Mouse (Mus musculus): ENCODE measurements around the gene Ubac2. TPM values are rescaled to one million over a fixed set of nuclear protein-coding genes. Genes with fewer than 3 reads are reported as not detected.

Gene Ubac2
- polyA plus RNA-seq, 1 experiment, result 55.9 TPM

DNA sequence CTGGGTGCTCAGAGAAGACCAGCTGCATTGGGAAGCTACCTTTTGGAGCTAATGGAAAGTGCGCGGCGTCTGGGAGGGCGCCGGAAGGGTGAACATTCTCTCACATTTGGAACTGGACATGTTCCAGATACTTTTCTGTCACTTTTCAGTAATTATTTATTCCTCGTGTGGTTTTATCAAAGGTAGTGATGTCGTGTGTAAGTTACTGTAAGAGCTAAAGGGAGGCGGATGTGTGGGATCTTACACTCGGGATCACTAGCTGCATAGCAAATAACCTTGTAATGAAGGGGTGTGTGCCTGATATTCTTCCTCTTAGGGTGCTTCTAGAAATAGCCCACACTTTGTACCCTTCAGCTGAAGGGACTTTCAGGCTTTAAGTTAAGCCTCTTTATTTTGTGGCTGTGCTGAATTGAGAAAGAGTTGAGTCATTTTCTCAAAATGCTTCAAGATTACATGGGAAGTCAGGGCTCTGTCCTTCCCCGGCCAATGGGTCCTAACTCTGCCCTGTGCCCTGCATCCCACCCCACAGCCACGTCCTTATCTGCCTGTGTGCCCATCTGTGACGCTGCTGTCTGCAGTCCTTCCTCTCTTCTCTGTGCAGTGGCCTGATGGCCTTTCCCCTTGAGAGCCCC is 83.2 kb downstream of the Ubac2 start:
- Histone ChIP-seq H3K4me1 (peaks cover 88% of the 10 kb centered on the region), H3K27me3 (replicated peaks) (no peaks in the 10 kb centered on the region), H3K9me3 (no peaks in the 10 kb centered on the region), H3K36me3 (replicated peaks; ENCODE audit: low read length) (peaks cover 3% of the 10 kb centered on the region), H3K4me3 (replicated peaks) (peak overlapping the region; percentile 83)
- TF ChIP-seq FLI1 (IDR thresholded peaks at IDR 0.05; ENCODE audit: low read length) (no peak), GATA1 (IDR thresholded peaks at IDR 0.05; ENCODE audit: borderline replicate concordance, low read length) (no peak)

DNA sequence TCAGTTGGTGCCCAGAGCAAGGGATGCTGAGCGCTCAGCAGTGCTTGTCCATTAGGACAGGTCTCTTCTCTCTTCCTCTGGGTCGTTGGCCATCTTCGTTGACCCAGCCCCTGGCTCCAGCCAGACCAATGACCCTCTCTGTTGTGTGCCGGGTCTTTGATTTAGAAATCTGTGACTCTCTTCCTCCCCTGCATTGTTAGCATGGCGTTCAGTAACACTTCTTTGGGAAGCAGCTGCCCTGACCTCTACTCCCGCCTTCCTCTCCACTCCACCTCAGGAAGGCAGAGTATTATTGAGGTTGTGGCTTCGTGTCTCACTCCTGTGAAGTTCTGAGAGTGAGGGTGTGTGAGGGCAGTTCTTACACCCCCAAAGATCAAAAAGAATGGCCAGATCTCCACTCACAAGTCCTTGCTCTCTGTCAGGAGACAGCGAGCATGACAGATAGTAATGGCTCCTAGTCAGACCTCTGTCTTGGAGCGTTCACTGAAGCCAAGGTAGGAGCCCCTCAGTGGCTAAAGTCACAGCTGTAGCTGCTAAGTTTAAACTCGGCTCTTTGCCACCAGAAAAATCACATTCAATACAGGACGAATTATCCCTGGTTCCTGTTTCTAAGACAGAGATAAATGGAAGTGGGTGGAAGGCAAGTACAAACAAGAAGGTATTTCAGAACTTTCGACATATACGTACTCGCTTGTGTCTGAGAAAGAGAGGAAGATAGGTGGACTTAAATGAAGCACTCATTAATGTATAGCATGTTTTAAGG is 83.9 kb downstream of the Ubac2 start:
- H3K4me3 ChIP-seq (replicated peaks), result peak overlapping the region; percentile 83
- no peak for TF ChIP-seq GATA1 (IDR thresholded peaks at IDR 0.05; ENCODE audit: borderline replicate concordance, low read length)
- TF ChIP-seq FLI1 (IDR thresholded peaks at IDR 0.05; ENCODE audit: low read length), result no peak
- H3K9me3 ChIP-seq, result no peaks in the 10 kb centered on the region
- peaks cover 3% of the 10 kb centered on the region for H3K36me3 ChIP-seq (replicated peaks; ENCODE audit: low read length)
- peaks cover 86% of the 10 kb centered on the region for H3K4me1 ChIP-seq
- H3K27me3 ChIP-seq (replicated peaks), result no peaks in the 10 kb centered on the region

DNA sequence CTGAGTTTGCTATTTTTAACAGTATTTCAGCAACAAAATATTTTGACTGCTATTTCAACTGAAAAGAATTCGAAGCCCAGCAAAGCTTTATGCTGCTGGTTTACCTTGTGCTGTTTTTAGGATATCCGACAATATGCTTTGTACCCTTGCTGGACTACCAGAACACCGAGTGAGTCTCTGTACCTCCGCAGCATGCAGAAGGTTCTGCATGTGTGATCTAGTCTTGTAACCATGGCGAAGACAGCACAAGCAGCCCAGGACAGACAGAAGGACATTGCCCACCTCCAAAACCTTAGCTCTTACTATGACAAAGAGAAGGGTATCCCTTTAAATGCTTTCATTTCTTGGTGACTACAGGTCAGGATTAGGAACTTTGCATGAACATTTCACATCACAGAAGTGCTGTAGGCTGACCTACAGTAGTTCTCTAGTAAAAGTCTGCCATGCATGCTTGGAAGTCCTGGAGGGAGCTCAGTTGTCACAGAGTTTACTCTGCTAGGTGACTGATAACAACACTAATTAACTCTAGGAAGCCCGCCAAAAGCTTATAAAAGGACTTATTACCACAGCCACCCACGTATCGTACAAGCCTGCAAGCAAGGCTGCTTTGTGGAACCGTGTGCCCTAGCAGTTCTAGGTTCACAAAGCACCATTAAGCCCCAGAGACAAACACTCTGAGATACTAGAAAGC is 85.0 kb downstream of the Ubac2 start:
- Histone ChIP-seq H3K9me3 (no peaks in the 10 kb centered on the region), H3K4me3 (replicated peaks) (peak overlapping the region; percentile 47), H3K27me3 (replicated peaks) (no peaks in the 10 kb centered on the region), H3K36me3 (replicated peaks; ENCODE audit: low read length) (peaks cover 3% of the 10 kb centered on the region), H3K4me1 (peaks cover 77% of the 10 kb centered on the region)
- TF ChIP-seq GATA1 (IDR thresholded peaks at IDR 0.05; ENCODE audit: borderline replicate concordance, low read length) (no peak), FLI1 (IDR thresholded peaks at IDR 0.05; ENCODE audit: low read length) (no peak)

DNA sequence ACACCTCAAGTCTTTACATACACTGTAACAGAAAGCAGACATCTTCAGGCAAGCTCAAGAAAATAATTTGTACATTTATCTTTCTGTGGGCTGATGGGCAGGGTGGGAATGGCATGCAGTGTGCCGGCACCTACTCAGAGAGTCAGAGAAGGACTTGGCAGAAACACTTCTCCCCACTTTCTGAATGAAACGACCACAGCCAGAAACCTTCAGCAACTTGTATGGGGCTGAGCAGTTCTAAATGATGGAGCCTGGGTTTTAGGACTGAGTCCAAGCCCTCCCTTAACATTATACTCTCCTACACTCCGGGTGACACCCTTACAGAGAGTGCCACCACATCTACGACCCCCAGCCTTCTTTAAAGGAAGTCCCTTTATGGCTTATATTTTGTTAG is 85.5 kb downstream of the Ubac2 start:
- no peaks in the 10 kb centered on the region for H3K9me3 ChIP-seq
- H3K4me1 ChIP-seq, result peaks cover 73% of the 10 kb centered on the region
- peaks cover 4% of the 10 kb centered on the region for H3K36me3 ChIP-seq (replicated peaks; ENCODE audit: low read length)
- H3K27me3 ChIP-seq (replicated peaks), result no peaks in the 10 kb centered on the region
- no peak for TF ChIP-seq GATA1 (IDR thresholded peaks at IDR 0.05; ENCODE audit: borderline replicate concordance, low read length)
- no peak for TF ChIP-seq FLI1 (IDR thresholded peaks at IDR 0.05; ENCODE audit: low read length)
- H3K4me3 ChIP-seq (replicated peaks), result peak overlapping the region; percentile 59

DNA sequence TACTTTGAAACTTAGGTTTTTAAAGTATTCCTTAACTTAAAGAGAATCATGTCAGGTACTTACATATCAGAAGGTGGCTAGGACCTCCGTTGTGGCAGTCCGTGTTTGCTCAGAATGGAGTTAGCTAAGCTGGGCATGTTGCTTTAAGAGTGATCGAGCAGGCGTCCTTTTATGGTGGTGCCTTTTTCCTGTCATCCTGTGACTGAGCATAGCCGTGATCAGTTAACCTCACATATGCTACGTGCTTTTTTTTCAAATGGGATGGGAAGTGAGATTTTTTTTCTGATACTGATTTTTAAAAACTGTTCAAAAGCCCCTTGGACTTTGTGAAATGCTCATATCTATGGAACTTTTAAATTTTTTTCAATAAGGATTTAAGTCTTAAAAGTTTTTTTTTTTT is 86.6 kb downstream of the Ubac2 start, which contains the start of gene Gpr183:
TSS of gene Gpr183 (minus strand) at position 206 of the 400 bp plus-strand sequence.
- no peaks in the 10 kb centered on the region for H3K9me3 ChIP-seq
- no peaks in the 10 kb centered on the region for H3K27me3 ChIP-seq (replicated peaks)
- TF ChIP-seq GATA1 (IDR thresholded peaks at IDR 0.05; ENCODE audit: borderline replicate concordance, low read length) (no peak), FLI1 (IDR thresholded peaks at IDR 0.05; ENCODE audit: low read length) (no peak)
- peak within 1 kb of the TSS; percentile 70 for H3K4me3 ChIP-seq (replicated peaks)
- H3K36me3 ChIP-seq (replicated peaks; ENCODE audit: low read length), result peaks cover 5% of the 10 kb centered on the region
- peaks cover 69% of the 10 kb centered on the region for H3K4me1 ChIP-seq

DNA sequence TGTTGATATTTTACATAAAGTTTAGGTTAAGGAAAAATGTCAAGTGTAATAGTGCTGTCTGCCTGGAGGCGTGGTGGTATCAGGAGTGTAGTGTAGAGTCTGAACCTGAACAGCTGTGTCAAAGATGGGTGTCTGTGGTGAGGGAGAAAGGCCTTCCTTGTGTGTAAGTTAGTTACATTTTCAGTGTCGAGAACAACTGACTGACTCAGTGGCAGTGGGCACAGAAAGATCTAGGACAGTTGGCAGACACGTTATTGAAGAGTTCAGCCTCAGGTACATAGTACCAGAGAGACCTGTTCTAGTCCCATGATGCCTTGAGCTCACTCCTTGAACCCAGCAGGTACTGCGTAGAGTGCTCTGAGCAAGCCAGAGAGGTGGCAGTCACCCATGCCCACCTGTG is 87.0 kb downstream of the Ubac2 start:
- H3K4me3 ChIP-seq (replicated peaks), result no peak overlapping the region
- no peaks in the 10 kb centered on the region for H3K27me3 ChIP-seq (replicated peaks)
- peaks cover 5% of the 10 kb centered on the region for H3K36me3 ChIP-seq (replicated peaks; ENCODE audit: low read length)
- H3K9me3 ChIP-seq, result no peaks in the 10 kb centered on the region
- H3K4me1 ChIP-seq, result peaks cover 68% of the 10 kb centered on the region
- no peak for TF ChIP-seq FLI1 (IDR thresholded peaks at IDR 0.05; ENCODE audit: low read length)
- no peak for TF ChIP-seq GATA1 (IDR thresholded peaks at IDR 0.05; ENCODE audit: borderline replicate concordance, low read length)

DNA sequence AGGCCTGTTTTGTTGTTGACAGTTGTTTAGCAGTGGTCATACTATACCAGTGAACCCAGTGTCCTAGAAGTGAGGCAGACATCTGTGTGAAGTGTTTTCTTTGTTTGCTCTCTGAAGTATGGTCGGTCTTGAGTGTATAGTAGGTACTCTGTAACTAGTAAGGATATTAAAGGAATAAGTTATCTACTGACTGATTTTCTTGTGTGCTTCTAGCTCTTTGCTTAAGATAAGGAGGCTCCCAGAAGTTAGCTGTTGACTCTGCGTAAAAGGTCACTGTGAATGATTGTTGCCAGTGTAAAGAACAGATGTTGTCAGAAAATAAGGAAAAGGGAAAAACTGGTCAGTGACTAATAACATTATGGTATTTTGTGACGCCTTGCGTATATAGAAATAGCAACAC is 88.7 kb downstream of the Ubac2 start:
- TF ChIP-seq GATA1 (IDR thresholded peaks at IDR 0.05; ENCODE audit: borderline replicate concordance, low read length) (no peak), FLI1 (IDR thresholded peaks at IDR 0.05; ENCODE audit: low read length) (no peak)
- peaks cover 52% of the 10 kb centered on the region for H3K4me1 ChIP-seq
- H3K36me3 ChIP-seq (replicated peaks; ENCODE audit: low read length), result peaks cover 5% of the 10 kb centered on the region
- no peaks in the 10 kb centered on the region for H3K27me3 ChIP-seq (replicated peaks)
- no peaks in the 10 kb centered on the region for H3K9me3 ChIP-seq
- H3K4me3 ChIP-seq (replicated peaks), result no peak overlapping the region

DNA sequence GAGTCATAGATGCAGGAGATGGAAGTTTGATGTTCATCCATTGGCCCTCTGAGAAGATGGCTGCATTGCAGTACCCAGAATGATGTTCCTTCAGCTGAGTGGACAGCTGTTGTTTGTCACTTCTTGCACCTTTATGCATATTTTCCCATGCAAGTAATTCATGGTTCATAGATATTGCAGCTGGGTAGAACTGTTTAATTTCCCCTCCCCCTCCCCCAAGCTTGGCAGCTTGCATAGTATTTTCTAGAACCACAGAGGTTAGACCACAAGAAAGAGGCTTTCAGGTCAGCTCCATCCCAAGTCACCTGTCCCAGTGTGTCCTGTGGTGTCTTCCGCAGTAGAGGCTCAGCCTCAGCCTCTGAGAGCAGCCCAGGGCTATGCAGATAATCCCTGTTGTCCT is 92.0 kb downstream of the Ubac2 start:
- H3K36me3 ChIP-seq (replicated peaks; ENCODE audit: low read length), result peaks cover 21% of the 10 kb centered on the region
- H3K4me3 ChIP-seq (replicated peaks), result no peak overlapping the region
- peaks cover 29% of the 10 kb centered on the region for H3K4me1 ChIP-seq
- H3K9me3 ChIP-seq, result no peaks in the 10 kb centered on the region
- no peaks in the 10 kb centered on the region for H3K27me3 ChIP-seq (replicated peaks)
- TF ChIP-seq GATA1 (IDR thresholded peaks at IDR 0.05; ENCODE audit: borderline replicate concordance, low read length) (no peak), FLI1 (IDR thresholded peaks at IDR 0.05; ENCODE audit: low read length) (no peak)

DNA sequence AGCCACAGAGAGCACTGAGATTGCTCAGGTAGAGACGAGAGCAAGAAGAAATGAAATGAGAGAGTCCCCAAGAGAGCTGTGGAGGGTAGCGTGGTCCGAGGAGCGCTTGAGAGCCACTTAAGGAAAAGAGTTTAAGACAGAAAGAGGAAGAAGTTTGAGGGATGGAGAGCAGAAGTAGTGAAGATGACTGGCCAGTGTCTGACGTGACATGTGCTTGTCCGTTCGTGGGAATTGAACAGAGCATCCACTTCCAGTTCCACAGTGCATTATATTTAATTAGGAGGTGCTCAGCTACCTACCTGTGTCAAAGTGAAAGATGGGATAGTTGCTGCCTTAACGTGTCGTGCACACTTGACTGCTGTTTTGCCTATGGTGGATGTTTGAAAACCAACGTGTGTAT is 94.7 kb downstream of the Ubac2 start:
- peaks cover 15% of the 10 kb centered on the region for H3K4me1 ChIP-seq
- H3K27me3 ChIP-seq (replicated peaks), result no peaks in the 10 kb centered on the region
- H3K36me3 ChIP-seq (replicated peaks; ENCODE audit: low read length), result peaks cover 31% of the 10 kb centered on the region
- H3K4me3 ChIP-seq (replicated peaks), result no peak overlapping the region
- no peak for TF ChIP-seq GATA1 (IDR thresholded peaks at IDR 0.05; ENCODE audit: borderline replicate concordance, low read length)
- no peak for TF ChIP-seq FLI1 (IDR thresholded peaks at IDR 0.05; ENCODE audit: low read length)
- peaks cover 12% of the 10 kb centered on the region for H3K9me3 ChIP-seq

DNA sequence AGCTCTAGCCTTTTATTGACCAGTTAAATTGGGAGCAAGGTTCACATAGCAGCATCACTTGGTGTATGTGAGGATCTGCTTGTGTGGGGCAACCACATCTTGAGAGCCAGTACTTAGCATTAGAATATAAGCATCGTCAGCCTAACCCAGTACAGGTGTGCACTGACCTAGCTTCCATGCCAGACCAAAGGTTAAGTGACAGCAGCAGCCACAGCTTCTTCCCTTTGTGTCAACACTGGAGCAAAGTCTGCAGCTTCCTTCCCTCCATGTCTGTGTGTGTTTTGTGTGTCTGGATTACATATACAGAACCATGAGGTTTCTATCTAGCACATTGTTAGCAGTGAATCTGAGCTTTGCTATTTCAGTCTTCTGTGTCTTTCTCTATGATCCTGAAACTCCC is 103.1 kb downstream of the Ubac2 start:
- H3K4me1 ChIP-seq, result peaks cover 40% of the 10 kb centered on the region
- H3K36me3 ChIP-seq (replicated peaks; ENCODE audit: low read length), result peaks cover 5% of the 10 kb centered on the region
- H3K4me3 ChIP-seq (replicated peaks), result no peak overlapping the region
- TF ChIP-seq GATA1 (IDR thresholded peaks at IDR 0.05; ENCODE audit: borderline replicate concordance, low read length) (no peak), FLI1 (IDR thresholded peaks at IDR 0.05; ENCODE audit: low read length) (no peak)
- no peaks in the 10 kb centered on the region for H3K27me3 ChIP-seq (replicated peaks)
- peaks cover under 1% of the 10 kb centered on the region; the same call in 1 of the 2 replicates for H3K9me3 ChIP-seq

Data from megakaryocyte, embryonic 14.5 days (primary cell).